Mouse (Mus musculus) embryonic facial prominence, embryonic 15.5 days (tissue): ENCODE data around the gene Atxn2. TPM values are rescaled to one million over a fixed set of nuclear protein-coding genes. Genes with fewer than 3 reads are reported as not detected.

Source experiments
- microRNA-seq: library from miRNA; unstranded; fragments of <30 nt; microRNA quantifications from one replicate; pipeline ENCODE4, GENCODE M21; 2016; ENCODE audit warnings: borderline number of aligned reads
- polyA plus RNA-seq: library from polyadenylated mRNA; unstranded; fragments of >200 nt; fragmentation: Nextera tagmentation; extraction: Ambion mirVana; gene quantifications from 2 replicates; pipeline ENCODE4 v1.2.1, GENCODE M21; 2015

Atxn2 gene
- polyA plus RNA-seq, 1 experiment from 2014 or later, result 60.5 TPM

Small RNAs within 50 kb of the gene (microRNA-seq; reads per million reads assigned to microRNA genes)
- not detected for gene Mir7031

Other genes starting within 250 kb of the Atxn2 start
- gene Adam1b, start 207.9 kb upstream of the Atxn2 start, polyA plus RNA-seq, result not detected in 2 replicates
- gene Adam1a, start 165.9 kb upstream of the Atxn2 start, polyA plus RNA-seq, result 1.4 and 1.9 TPM in 2 replicates
- gene Gm42878, start 165.9 kb upstream of the Atxn2 start, polyA plus RNA-seq, result 0.58 TPM in 1 of 2 replicates, not detected in the other
- gene Mapkapk5, start 165.4 kb upstream of the Atxn2 start, polyA plus RNA-seq, result 49.3 and 52.0 TPM in 2 replicates
- gene Aldh2, start 117.5 kb upstream of the Atxn2 start, polyA plus RNA-seq, result 212 and 219 TPM in 2 replicates
- gene Acad12, start 92.4 kb upstream of the Atxn2 start, polyA plus RNA-seq, result 2.0 and 2.4 TPM in 2 replicates
- gene Acad10, start 50.8 kb upstream of the Atxn2 start, polyA plus RNA-seq, result 2.8 and 3.4 TPM in 2 replicates
- gene Brap, start 50.8 kb upstream of the Atxn2 start, polyA plus RNA-seq, result 47.4 and 50.2 TPM in 2 replicates
- 17.5 and 18.7 TPM in 2 replicates for gene Sh2b3, start 126.3 kb downstream of the Atxn2 start, polyA plus RNA-seq
- gene Pheta1, start 137.6 kb downstream of the Atxn2 start, polyA plus RNA-seq, result 28.1 and 31.6 TPM in 2 replicates